Mouse (Mus musculus): ENCODE measurements around the gene Phka2. TPM values are rescaled to one million over a fixed set of nuclear protein-coding genes. Genes with fewer than 3 reads are reported as not detected.
A peak's percentile ranks its signal among the peaks of the same experiment; 100 is the strongest.

Gene Phka2
- 10 to 100 TPM; 19.6 to 33.1 TPM for total RNA-seq (2021)
- long read RNA-seq, experiment 1, full-length matches to known transcripts: 1 of 1 reads
- long read RNA-seq, experiment 1, partial matches to known transcripts: 0 of 1 reads
- long read RNA-seq, experiment 1, other reads (novel, unspliced or antisense): 0 of 1 reads
- long read RNA-seq, experiment 2, full-length matches to known transcripts: 1 of 7 reads
- long read RNA-seq, experiment 2, partial matches to known transcripts: 1 of 7 reads
- long read RNA-seq, experiment 2, other reads (novel, unspliced or antisense): 5 of 7 reads

DNA sequence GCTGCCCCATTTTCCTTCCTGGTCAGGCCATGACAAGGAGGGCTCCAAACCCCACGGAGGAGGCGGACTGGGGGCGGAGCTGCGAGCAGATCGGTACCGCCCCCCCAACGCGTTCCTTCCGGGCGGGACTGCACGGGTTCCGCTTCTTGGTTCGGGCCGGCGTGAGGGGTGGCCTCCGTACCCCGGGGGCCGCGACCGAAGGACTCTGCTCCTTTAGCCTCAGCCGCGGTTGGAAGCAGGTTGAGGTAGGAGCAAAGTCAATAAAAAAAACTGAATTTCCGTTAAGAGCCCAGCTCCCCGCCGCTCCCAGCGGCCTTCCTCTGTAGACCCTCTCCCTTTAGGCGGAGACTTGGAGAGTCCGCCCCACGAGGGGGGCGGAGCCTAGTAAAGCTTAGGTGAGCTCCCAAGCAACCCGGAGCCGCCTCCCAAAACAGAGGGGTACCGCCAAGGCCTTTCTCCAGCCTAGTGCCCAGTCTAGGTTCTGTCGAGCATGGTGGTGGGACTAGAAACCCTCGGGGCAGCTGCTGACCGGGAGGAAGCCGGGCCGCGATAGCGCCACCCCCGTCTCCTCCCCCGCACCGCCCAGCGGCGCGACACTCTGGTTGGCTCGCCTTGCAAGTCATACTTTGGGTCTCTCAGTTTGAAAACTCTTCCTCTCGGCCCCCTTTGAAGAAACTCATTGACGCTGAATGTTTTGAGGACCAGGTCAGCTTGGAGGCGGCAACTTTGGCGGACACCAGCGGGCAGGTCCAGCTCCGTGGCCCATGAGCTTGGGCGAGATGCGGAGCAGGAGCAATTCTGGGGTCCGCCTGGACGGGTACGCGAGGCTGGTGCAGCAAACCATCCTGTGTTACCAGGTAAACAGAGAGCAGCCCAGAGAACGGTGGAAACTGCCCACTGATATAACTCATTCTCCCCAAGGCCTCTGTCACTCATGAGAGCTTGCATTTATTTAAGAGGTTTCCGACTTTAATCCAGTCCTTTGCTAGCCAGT is at the start of gene Phka2:
TSS of gene Phka2 (plus strand) at position 119 of the 994 bp plus-strand sequence.
- DNase-seq (ENCODE audit: low spot score in 2 of 2): peak; percentile 74 to 81

DNA sequence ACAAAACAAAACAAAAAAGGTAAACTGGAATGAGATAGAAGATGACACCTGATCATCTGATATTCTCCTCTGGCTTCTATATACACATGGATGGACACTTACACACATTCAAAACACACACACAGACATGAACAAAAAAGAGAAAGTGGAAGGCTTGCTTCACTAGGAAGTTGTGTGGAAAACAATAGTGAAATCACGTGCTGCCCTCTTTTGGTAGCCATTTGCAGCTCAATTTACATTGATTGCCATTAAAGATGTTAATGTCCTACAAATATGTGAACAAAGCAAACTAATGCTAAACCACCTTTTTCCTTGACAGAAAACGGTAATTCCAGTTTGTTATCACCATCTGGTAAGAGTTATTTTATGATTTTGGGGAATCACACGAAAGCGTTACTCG is 46.3 kb upstream of the Phka2 start:
- peak in 1 of 2 experiments; percentile 1 for DNase-seq (ENCODE audit: low spot score in 2 of 2)

- DNase-seq (ENCODE audit: low spot score in 2 of 2): no peak
Measured at GRCm38 (mm10) chrX:160471257-160471786, 30.6 kb upstream of the Phka2 start.

DNA sequence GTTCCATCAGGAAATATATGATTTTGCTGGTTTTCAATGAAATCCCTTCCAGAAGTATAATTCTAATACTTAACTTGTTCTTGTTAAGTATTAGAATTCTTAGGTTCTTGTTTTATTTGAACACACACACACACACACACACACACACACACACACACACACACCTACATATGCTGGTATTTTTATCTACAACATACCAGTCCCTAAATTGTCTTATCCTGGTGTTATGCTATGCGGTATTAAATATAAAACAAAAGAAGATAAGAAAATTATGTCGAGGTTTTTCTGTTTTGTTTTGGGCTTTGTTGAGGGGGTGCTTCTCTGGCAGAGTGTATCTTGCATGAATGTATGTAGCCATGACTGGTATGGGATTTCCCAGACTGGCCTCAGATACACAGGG is 12.2 kb upstream of the Phka2 start:
- DNase-seq (ENCODE audit: low spot score in 2 of 2): no peak

GRCm38 (mm10) chrX:160494333-160494732 is 7.6 kb upstream of the Phka2 start:
- DNase-seq (ENCODE audit: low spot score in 2 of 2): peak in 1 of 2 experiments; percentile 18

DNA sequence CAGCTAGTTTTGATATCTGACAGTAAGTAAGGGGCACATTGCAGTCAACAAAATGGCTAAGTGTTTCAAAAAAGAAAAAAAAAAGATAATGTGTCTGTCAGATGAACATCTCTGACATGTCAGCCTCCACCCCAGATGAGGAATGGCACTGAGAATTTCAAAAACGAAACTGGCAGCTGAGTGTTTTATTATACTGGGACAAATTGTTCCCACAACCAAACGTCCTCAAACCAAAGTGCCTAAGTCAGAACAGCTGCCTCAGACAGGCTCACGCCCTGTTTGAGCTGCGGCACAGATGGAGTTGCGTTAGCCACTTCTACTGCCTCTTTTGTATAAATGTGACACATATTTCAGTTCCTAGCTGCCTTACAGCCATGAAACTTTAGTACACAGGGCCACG is 7.0 kb upstream of the Phka2 start:
- no peak for DNase-seq (ENCODE audit: low spot score in 2 of 2)

DNA sequence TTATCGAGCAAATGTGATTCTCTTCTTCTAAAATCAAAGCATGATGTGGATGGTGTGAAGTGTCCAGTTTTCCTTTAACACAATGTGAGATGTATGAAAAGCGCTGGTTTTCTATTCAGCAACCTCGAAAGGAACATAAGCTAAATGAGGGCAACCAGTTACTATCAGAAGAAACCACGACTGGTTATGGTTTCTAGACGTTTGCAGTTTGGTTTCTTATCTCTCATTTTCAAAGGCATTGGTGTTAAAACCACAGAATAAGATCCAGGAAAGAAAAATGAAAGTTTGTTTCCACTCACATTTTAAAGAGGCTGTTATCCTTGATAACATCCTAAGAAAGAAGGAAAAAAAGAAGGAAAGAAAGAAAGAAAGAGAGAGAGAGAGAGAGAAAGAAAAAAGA is 5.5 kb upstream of the Phka2 start:
- DNase-seq (ENCODE audit: low spot score in 2 of 2): no peak

GRCm38 (mm10) chrX:160501095-160501494 is 871 bp upstream of the Phka2 start:
- DNase-seq (ENCODE audit: low spot score in 2 of 2): no peak

- no peak for DNase-seq (ENCODE audit: low spot score in 2 of 2)
Measured at GRCm38 (mm10) chrX:160501687-160502047, 299 bp upstream of the Phka2 start.

DNA sequence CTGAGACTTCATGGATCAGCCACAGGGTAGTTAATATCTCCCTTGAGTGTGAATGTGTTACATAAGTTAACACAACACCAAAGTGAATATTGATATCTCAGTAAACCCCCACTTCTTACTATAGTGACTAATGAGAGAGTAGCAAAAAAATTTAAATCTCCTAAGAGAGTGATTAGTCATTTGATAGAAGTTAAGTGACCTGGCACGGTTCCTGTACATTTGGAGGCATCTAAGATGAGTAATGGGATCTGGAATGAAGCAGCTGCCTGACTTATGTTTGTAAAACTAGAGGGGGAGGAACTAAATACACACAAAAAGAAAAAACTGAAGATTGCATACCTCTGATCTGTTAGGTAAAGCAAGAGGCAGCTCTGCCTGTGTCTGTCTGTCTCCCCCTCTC is 7.1 kb downstream of the Phka2 start:
- no peak for DNase-seq (ENCODE audit: low spot score in 2 of 2)

GRCm38 (mm10) chrX:160510197-160510596 is 8.2 kb downstream of the Phka2 start:
- DNase-seq (ENCODE audit: low spot score in 2 of 2): no peak

- DNase-seq (ENCODE audit: low spot score in 2 of 2): no peak
Measured at GRCm38 (mm10) chrX:160516027-160516426, 14.1 kb downstream of the Phka2 start.

DNA sequence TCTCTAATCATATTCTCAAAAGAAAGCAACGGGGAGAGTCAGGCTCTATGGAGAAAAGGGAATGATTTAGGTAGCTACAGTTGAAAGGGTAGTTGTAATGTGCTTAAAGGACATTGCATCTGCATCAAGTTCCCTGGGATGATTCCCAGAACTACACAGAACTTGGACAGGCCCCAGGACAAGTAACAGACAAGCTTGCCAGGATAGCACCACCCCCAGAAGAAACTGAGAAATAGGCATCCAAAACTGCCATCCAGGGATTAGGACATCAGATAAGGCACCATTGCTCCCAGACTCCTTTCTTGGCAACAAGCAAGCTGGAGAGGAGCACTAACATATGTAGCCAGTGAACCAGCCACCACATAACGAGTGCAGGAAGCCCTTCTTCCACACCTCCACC is 40.8 kb downstream of the Phka2 start:
- DNase-seq (ENCODE audit: low spot score in 2 of 2): no peak

DNA sequence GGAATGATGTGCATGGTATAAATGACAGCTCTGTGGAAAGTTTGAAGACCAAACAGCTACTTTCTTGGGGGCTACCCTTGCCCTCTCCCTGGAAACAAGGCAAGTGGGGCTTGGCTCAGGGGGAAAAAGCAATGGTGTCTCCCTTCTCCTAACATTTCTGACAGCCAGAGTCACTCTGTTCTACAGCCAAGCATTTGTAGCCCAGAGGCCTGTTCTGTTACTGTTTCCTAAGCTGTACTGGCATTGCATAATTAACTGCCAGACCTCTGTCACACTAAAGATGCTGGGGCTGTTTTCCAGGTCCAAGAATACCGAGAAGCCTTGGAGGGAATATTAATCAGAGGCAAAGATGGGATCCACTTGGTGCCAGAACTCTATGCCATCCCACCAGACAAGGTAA is 46.9 kb downstream of the Phka2 start:
- DNase-seq (ENCODE audit: low spot score in 2 of 2): no peak

DNA sequence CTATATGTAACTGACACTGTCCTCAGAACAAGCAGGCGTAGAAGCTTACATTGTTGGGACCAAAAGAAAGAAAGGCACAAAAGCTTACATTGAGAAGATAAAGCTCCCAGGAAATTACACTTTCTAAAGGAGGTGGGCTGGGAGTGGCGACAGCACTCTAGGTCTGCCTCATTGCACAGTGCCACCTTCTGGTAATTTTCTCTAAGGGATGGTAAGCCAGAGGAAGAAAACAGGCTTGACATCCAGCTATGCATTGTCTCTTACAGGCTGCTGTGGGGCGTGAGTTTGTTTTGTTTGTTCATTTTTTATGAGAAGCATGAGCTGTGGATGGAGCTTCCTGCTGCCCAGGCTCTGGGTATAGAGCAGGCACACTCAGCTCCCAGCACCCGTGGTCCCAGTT is 50.1 kb downstream of the Phka2 start:
- DNase-seq (ENCODE audit: low spot score in 2 of 2): no peak

DNA sequence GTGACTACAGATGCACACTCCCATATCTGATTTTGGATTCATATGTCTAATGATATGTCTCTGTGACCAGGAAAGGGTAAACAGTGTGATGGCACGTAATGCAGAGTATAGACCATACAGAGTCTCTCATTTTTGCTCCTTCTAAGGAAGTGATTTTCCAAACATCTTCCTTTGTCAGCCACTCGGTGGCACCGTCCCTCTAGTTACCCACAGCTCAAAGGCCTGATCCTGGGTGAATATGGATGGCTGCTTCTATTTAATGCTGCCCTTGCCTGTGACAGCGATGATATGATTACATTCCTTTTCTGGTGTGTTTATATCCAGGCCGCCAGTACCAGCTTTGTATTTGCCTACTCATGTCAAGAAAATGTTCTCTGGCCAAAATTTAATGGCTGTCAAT is 81.6 kb downstream of the Phka2 start:
- no peak for DNase-seq (ENCODE audit: low spot score in 2 of 2)

DNA sequence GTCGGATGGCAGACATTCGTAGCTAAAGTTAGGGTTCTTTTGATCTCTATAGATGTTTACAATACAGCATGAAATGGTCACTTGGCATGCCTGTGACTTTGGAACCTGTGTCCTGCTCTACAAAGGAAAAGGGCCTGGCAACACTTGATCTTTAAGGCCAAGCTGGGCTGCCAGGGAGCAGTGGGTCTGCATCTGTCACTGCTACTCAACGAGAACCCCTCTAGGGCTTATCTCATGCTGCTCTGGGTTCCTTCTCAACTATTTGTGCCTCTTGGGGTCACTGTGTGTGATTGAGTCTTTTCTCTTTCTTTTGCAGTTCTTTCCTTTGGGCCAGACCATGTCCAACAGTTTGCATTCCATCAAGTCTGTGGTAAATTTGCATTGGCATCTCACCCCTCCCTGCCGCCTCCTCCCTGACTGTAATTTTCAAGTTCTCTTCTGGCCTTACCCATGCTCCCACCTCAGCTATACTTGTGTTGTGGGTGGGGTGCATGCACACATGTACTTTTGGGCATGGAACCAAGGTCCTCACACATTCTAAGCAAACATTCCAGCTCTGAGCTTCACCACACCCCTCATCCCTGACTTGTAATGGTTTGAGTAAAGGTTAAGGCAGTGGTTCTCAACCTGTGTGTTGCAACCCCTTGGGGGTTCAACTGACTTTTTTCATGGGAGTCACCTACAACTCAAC is 82.3 kb downstream of the Phka2 start:
- DNase-seq (ENCODE audit: low spot score in 2 of 2): no peak

GRCm38 (mm10) chrX:160585110-160585509 is 83.1 kb downstream of the Phka2 start:
- DNase-seq (ENCODE audit: low spot score in 2 of 2): no peak

- DNase-seq (ENCODE audit: low spot score in 2 of 2): no peak
Measured at GRCm38 (mm10) chrX:160588523-160588922, 86.6 kb downstream of the Phka2 start.

DNA sequence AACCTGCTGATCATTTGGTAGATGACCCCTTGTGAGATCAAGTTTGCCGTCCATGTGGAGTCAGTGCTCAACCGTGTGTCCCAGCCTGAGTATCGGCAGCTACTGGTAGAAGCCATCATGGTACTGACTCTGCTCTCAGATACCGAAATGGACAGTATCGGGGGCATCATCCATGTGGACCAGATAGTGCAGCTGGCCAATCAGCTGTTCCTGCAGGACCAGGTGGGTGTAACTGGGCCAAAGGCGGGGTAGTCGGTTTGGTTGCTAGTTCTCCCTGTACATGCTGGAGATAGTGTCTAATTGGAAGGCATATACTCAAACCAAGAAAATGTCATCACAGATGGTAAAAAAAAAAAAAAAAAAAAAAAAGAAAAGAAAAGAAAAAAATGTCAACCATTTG is 88.2 kb downstream of the Phka2 start:
- no peak for DNase-seq (ENCODE audit: low spot score in 2 of 2)

GRCm38 (mm10) chrX:160592933-160593332 is 91.0 kb downstream of the Phka2 start:
- DNase-seq (ENCODE audit: low spot score in 2 of 2): no peak

DNA sequence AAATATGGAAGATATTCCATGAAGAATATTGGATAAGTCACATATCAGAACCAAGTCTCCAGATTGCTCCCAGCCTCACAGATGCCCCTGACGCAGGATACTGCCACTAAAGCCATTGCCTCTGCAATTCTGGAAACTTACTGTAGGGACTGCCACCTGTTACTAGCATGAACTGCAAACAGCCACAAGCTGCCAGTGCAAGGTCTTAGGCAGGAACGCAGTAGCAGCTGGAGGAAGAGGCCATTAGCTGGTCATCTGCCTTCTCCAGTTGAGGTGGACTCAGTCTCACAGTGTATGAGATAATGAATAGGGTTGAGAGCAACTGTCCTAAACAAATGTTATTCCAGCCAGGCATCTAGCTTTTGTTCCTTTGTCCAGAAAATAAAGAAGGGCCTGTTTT is 96.1 kb downstream of the Phka2 start:
- no peak for DNase-seq (ENCODE audit: low spot score in 2 of 2)

All from layer of hippocampus, postnatal 14 days (tissue).